Mouse (Mus musculus) E14TG2a.4 (cell line): ENCODE data around the gene Selenon.
A peak's percentile ranks its signal among the peaks of the same experiment; 100 is the strongest.

Source experiments
- CTCF ChIP-seq: conservative IDR thresholded peaks from 2 replicates; pipeline ENCODE4 v1.5.1; 2014; ENCODE audit warnings: low read length
- NANOG ChIP-seq: IDR thresholded peaks from 2 replicates; pipeline ENCODE4 v1.6.1; 2014; ENCODE audit warnings: borderline replicate concordance, low read length, mixed read lengths
- POU5F1 ChIP-seq: IDR thresholded peaks from 2 replicates; pipeline ENCODE4 v1.6.1; 2014; ENCODE audit warnings: low read length, borderline replicate concordance

DNA sequence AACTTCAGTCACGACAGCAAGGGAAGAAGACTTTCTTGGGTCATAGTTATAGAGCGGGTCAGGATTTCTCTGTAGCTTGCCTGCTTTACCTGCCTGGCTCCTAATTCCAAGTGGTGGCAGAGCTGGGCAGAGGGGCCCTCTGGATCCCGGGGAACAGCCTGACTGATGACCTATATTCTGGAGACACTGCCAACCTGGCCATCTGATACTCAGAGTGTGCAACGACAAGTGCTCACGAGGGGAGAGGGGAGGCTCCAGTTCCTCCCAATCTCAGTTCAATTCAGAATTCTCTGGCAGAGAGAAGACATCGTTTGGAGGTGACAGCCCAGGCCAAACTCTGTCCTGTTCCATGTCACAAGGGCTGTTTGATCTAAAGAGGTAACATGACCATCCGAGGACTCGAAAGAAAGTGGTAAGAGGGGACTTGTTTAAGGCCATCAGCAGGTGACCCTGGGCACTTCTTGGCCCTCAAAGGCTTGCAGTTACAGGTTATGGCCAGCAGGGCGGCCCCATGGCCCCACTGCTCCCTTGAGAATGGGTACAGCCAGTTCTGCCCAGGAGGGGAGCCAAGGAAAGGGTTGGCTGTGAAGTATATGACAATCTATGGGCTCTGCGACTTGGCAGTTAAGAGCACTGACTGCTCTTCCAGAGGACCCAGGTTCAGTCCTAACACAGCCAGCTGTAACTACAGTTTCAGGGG is 38.4 kb upstream of the Selenon start:
- peak; percentile 50 for TF ChIP-seq CTCF
- no peak for TF ChIP-seq NANOG
- no peak for TF ChIP-seq POU5F1
